8 mouse cellular contexts compared by ENCODE assay signal in genomic region chrX:136244574-136245229, GRCm38 (mm10). TPM values are rescaled to one million over a fixed set of nuclear protein-coding genes. Genes with fewer than 3 reads are reported as not detected.
DNase-seq lines count a peak whose midpoint lies in the region; ATAC-seq lines count a peak whose summit lies in the region.

Gene Tceal9 (plus strand): TSS chrX:136245079.

- peak; percentile 96 for ATAC-seq in hindbrain, embryonic 11.5 days (ENCODE audit: low FRiP score)

- H3K27me3 ChIP-seq in hindbrain, embryonic 11.5 days (ENCODE audit: control insufficient read depth, insufficient read depth, low read length) = no peaks in the 10 kb centered on the region

- no peaks in the 10 kb centered on the region for H3K4me1 ChIP-seq in hindbrain, embryonic 11.5 days (replicated peaks; ENCODE audit: control insufficient read depth, insufficient read depth, low read length)

- no peaks in the 10 kb centered on the region for H3K9me3 ChIP-seq in hindbrain, embryonic 11.5 days (ENCODE audit: control insufficient read depth, low read length)

- H3K9ac ChIP-seq in hindbrain, embryonic 11.5 days (ENCODE audit: low read depth, low read length) = peak within 1 kb of the TSS; percentile 72

- H3K4me3 ChIP-seq in hindbrain, embryonic 11.5 days (ENCODE audit: low read depth, low read length) = peak within 1 kb of the TSS; percentile 55

- H3K36me3 ChIP-seq in hindbrain, embryonic 11.5 days (ENCODE audit: control insufficient read depth, insufficient read depth, low read length) = no peaks in the 10 kb centered on the region

- peak; percentile 79 for DNase-seq in MEL-GATA-1-ER (ENCODE audit: extremely low read depth, low read depth)
- peak; percentile 78 for DNase-seq in cerebellum, adult 9-10 months
- DNase-seq in frontal cortex, adult 2 months (ENCODE audit: extremely low spot score in 1 of 2, low spot score in 1 of 2) = peak; percentile 40 to 74
- DNase-seq in hindbrain, embryonic 11.5 days (ENCODE audit: low spot score) = peak; percentile 83
- peak; percentile 53 to 58 for DNase-seq in layer of hippocampus, postnatal 10 days (ENCODE audit: low spot score in 2 of 2)
- peak; percentile 85 for DNase-seq in lung, postnatal 10 days
- DNase-seq in ovary, postnatal 36 days (ENCODE audit: low spot score) = peak; percentile 78
- DNase-seq in thymus, postnatal 25 days = peak; percentile 52

- H3K4me2 ChIP-seq in hindbrain, embryonic 11.5 days (replicated peaks; ENCODE audit: low read depth, low read length) = peak within 1 kb of the TSS; percentile 42

- WGBS in hindbrain, embryonic 11.5 days = 18% methylated on average over 20 of the region's 20 CpGs

- 0 out of 2 replicates have a peak within 1 kb of the TSS, but pooled peaks have one; percentile 3 for H3K27ac ChIP-seq in hindbrain, embryonic 11.5 days (ENCODE audit: low read depth, low read length)

RNA-seq across cellular contexts. Expression of gene Tceal9, which starts in this region (rescaled TPM):
- 140 and 143 TPM in 2 replicates for polyA plus RNA-seq in frontal cortex, adult 2 months (2012; rRNA removed)
- polyA plus RNA-seq in hindbrain, embryonic 11.5 days (2014; fragmentation: Nextera tagmentation; extraction: Ambion mirVana) = 460 and 466 TPM in 2 replicates
- total RNA-seq in layer of hippocampus, postnatal 10 days (2021) = 10 to 100 TPM; 89.6 to 99.8 TPM

Comparison
In these comparisons a context has a peak if more than half of its experiments do, and no peak if none do; other contexts are left out.
1. Peak in every context shown above with its lines: DNase-seq, ATAC-seq, H3K4me3 ChIP-seq and H3K27ac ChIP-seq.